Mouse (Mus musculus): ENCODE data around the gene G530012D18Rik.
"Not testable (repeated sequence)": the region's sequence is repeated elsewhere in the genome, so short reads cannot be mapped to it uniquely, and the experiment has no call there.

The G530012D18Rik gene

DNA sequence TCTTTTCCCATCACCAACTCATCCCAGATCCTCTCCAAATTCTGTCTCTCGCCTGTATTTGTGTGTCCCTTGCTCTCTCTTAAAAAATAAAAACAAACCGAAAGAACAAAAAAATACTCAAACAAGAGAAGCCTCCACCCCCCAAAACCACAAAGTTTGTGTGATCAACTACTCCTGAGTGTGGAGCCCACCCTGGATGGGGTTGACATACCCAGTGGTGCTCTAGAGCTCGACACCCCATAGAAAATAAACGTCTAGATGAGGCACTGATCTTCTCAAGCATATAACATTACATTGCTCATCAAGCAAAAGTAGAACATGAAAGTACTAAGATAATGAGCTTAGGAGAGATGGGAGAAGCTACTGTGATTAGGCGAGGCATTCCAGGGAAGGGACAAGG lies 41.7 kb downstream of the G530012D18Rik start:
- not testable (repeated sequence) for DNase-seq

- not testable (repeated sequence) for DNase-seq
Observed at GRCm38 (mm10) chr1:85618689-85619088, 43.2 kb downstream of the G530012D18Rik start.
